Comparison of ENCODE assay signal across 14 mouse cellular contexts in the genomic region with DNA sequence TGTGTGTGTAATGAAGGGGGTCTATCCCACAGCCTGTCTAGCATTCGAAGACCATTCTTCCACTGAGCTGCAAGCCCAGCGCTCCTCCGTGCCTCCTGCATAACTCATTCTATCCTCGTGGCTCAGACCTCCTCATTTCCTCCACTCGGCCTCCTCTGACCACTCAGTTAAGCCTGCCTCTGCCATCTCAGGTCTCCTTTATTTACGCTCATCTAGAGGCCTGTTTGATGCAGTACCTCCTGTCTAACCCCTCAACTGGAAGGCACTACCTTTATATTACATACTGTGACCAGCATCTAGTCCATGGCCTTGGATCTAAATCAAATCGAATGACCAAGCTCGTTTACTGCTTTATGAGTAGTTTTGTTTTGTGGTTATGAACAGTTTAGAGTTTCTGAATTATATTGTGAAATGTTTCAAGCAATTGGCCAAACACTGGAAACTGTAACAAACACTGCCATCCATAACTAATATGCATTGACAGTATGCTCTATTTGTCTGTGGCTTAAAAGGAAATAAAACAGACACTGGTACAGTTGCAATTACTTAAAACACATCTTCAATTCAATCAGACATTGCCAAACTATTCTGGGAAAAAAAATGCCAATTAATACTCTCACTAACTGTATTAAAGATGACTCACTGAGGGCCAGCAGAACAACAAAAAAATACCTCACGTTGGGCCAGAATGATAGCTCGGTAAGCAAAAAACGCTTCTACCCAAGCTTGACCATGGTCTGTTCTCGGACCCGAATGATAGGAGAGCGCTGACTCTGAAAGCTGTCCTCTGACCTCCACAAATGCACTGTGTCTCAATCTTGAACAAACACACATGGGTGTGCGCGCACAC. TPM values are rescaled to one million over a fixed set of nuclear protein-coding genes. Genes with fewer than 3 reads are reported as not detected.
DNase-seq lines count a peak whose midpoint lies in the region; ATAC-seq lines count a peak whose summit lies in the region.
"Had no signal": no experiment of that assay in that cellular context is flagged by ENCODE, and none has a peak within 500 bp of the region (broad histone marks: within the 10 kb centered on the region; RNA-seq: fewer than 3 reads in every experiment).

No protein-coding gene starts in this region.

- H3K4me3 ChIP-seq in hindbrain, embryonic 10.5 days: no peak overlapping the region
- no peak overlapping the region for H3K4me3 ChIP-seq in hindbrain, embryonic 12.5 days
- H3K4me3 ChIP-seq in forebrain, embryonic 16.5 days (replicated peaks; ENCODE audit: low read length): no peak overlapping the region
- H3K4me3 ChIP-seq in midbrain, embryonic 12.5 days: no peak overlapping the region

- 0 out of 2 replicates have a peak, but pooled peaks cover 2% of the 10 kb centered on the region for H3K36me3 ChIP-seq in hindbrain, embryonic 10.5 days
- no peaks in the 10 kb centered on the region for H3K36me3 ChIP-seq in hindbrain, embryonic 12.5 days
- H3K36me3 ChIP-seq in forebrain, embryonic 16.5 days (ENCODE audit: control insufficient read depth, insufficient read depth): no peaks in the 10 kb centered on the region
- H3K36me3 ChIP-seq in midbrain, embryonic 12.5 days: no peaks in the 10 kb centered on the region

- H3K9ac ChIP-seq in hindbrain, embryonic 12.5 days: no peak overlapping the region
- no peak overlapping the region for H3K9ac ChIP-seq in forebrain, embryonic 16.5 days (replicated peaks; ENCODE audit: low read depth, low read length)
- H3K9ac ChIP-seq in midbrain, embryonic 12.5 days (replicated peaks): no peak overlapping the region

- peaks cover 64% of the 10 kb centered on the region for H3K4me1 ChIP-seq in hindbrain, embryonic 10.5 days (replicated peaks)
- peaks cover 56% of the 10 kb centered on the region for H3K4me1 ChIP-seq in hindbrain, embryonic 12.5 days
- H3K4me1 ChIP-seq in forebrain, embryonic 16.5 days (replicated peaks; ENCODE audit: control insufficient read depth, insufficient read depth, low read length): peaks cover 55% of the 10 kb centered on the region
- H3K4me1 ChIP-seq in midbrain, embryonic 12.5 days: peaks cover 59% of the 10 kb centered on the region

- no peak for DNase-seq in hindbrain, embryonic 10.5 days (ENCODE audit: low spot score)
- peak; percentile 36 for DNase-seq in 416B (ENCODE audit: low read depth)
- DNase-seq in right cerebral cortex, postnatal 10 days (ENCODE audit: low spot score in 2 of 2): no peak
- no peak for DNase-seq in cerebellum, postnatal 36 days
- no peak for DNase-seq in retina, embryonic 14.5 days (ENCODE audit: low spot score)
- DNase-seq: cerebellum, adult 18-20 months; embryo, embryonic 11 days; kidney, adult 11 months; kidney, postnatal 36 days; layer of hippocampus, postnatal 36 days; lung, postnatal 14 days had no signal

- no peaks in the 10 kb centered on the region for H3K9me3 ChIP-seq in hindbrain, embryonic 10.5 days
- no peaks in the 10 kb centered on the region for H3K9me3 ChIP-seq in hindbrain, embryonic 12.5 days (replicated peaks)
- no peaks in the 10 kb centered on the region for H3K9me3 ChIP-seq in forebrain, embryonic 16.5 days (ENCODE audit: control insufficient read depth, low read length)
- H3K9me3 ChIP-seq in midbrain, embryonic 12.5 days: no peaks in the 10 kb centered on the region

- no peak for ATAC-seq in hindbrain, embryonic 12.5 days (ENCODE audit: low FRiP score)
- no peak for ATAC-seq in forebrain, embryonic 16.5 days
- ATAC-seq in midbrain, embryonic 12.5 days (ENCODE audit: low FRiP score, low read depth): no peak

- WGBS in hindbrain, embryonic 10.5 days: 90% methylated on average over 16 of the region's 16 CpGs
- 86% methylated on average over 16 of the region's 16 CpGs for WGBS in hindbrain, embryonic 12.5 days
- 79% methylated on average over 16 of the region's 16 CpGs for WGBS in forebrain, embryonic 16.5 days
- WGBS in midbrain, embryonic 12.5 days: 84% methylated on average over 16 of the region's 16 CpGs

- no peak overlapping the region for H3K4me2 ChIP-seq in hindbrain, embryonic 12.5 days (replicated peaks)
- H3K4me2 ChIP-seq in forebrain, embryonic 16.5 days (ENCODE audit: low read length): no peak overlapping the region
- H3K4me2 ChIP-seq in midbrain, embryonic 12.5 days (replicated peaks): peak overlapping the region; percentile 24

- 0 out of 2 replicates have a peak overlapping the region, but pooled peaks have one; percentile 29 for H3K27ac ChIP-seq in hindbrain, embryonic 10.5 days
- H3K27ac ChIP-seq in hindbrain, embryonic 12.5 days: no peak overlapping the region
- H3K27ac ChIP-seq in forebrain, embryonic 16.5 days (ENCODE audit: low read length): peak overlapping the region; percentile 45; the same call in 1 of the 2 replicates
- peak overlapping the region; percentile 17; the same call in 1 of the 2 replicates for H3K27ac ChIP-seq in midbrain, embryonic 12.5 days (replicated peaks)

- H3K27me3 ChIP-seq in hindbrain, embryonic 10.5 days (ENCODE audit: insufficient read depth, poor library complexity, severe bottlenecking): no peaks in the 10 kb centered on the region
- no peaks in the 10 kb centered on the region for H3K27me3 ChIP-seq in hindbrain, embryonic 12.5 days
- no peaks in the 10 kb centered on the region for H3K27me3 ChIP-seq in forebrain, embryonic 16.5 days (replicated peaks; ENCODE audit: control insufficient read depth, insufficient read depth, low read length)
- no peaks in the 10 kb centered on the region for H3K27me3 ChIP-seq in midbrain, embryonic 12.5 days

RNA-seq across cellular contexts. Expression of a gene that starts 4.3 kb away (rescaled TPM):
- polyA plus RNA-seq in hindbrain, embryonic 10.5 days (2016; fragmentation: Nextera tagmentation; extraction: Ambion mirVana): 108 and 115 TPM in 2 replicates
- polyA plus RNA-seq in hindbrain, embryonic 12.5 days (2016; fragmentation: Nextera tagmentation; extraction: Ambion mirVana): 152 TPM in 2 replicates
- polyA plus RNA-seq in forebrain, embryonic 16.5 days (2015; fragmentation: Nextera tagmentation; extraction: Ambion mirVana): 202 and 214 TPM in 2 replicates
- 148 and 157 TPM in 2 replicates for polyA plus RNA-seq in midbrain, embryonic 12.5 days (2016; fragmentation: Nextera tagmentation; extraction: Ambion mirVana)

RNA-seq across cellular contexts. Expression of a gene that starts 15.0 kb away (rescaled TPM):
- 38.5 and 39.9 TPM in 2 replicates for polyA plus RNA-seq in hindbrain, embryonic 10.5 days (2016; fragmentation: Nextera tagmentation; extraction: Ambion mirVana)
- 56.8 and 59.2 TPM in 2 replicates for polyA plus RNA-seq in hindbrain, embryonic 12.5 days (2016; fragmentation: Nextera tagmentation; extraction: Ambion mirVana)
- polyA plus RNA-seq in forebrain, embryonic 16.5 days (2015; fragmentation: Nextera tagmentation; extraction: Ambion mirVana): 46.4 and 48.7 TPM in 2 replicates
- 57.0 and 59.0 TPM in 2 replicates for polyA plus RNA-seq in midbrain, embryonic 12.5 days (2016; fragmentation: Nextera tagmentation; extraction: Ambion mirVana)

RNA-seq across cellular contexts. Expression of a gene that starts 56.5 kb away (rescaled TPM):
- 64.9 and 70.4 TPM in 2 replicates for polyA plus RNA-seq in hindbrain, embryonic 10.5 days (2016; fragmentation: Nextera tagmentation; extraction: Ambion mirVana)
- 49.6 and 58.6 TPM in 2 replicates for polyA plus RNA-seq in hindbrain, embryonic 12.5 days (2016; fragmentation: Nextera tagmentation; extraction: Ambion mirVana)
- polyA plus RNA-seq in forebrain, embryonic 16.5 days (2015; fragmentation: Nextera tagmentation; extraction: Ambion mirVana): 43.2 and 48.1 TPM in 2 replicates
- 58.4 and 60.4 TPM in 2 replicates for polyA plus RNA-seq in midbrain, embryonic 12.5 days (2016; fragmentation: Nextera tagmentation; extraction: Ambion mirVana)
